Mouse (Mus musculus) ES-E14 (cell line): ENCODE data around the gene Akap2.

ENCODE experiments used
- CHD2 ChIP-seq: IDR thresholded peaks from 2 replicates; pipeline ENCODE4 v1.6.1; 2014; ENCODE audit warnings: mild to moderate bottlenecking, low read depth, low read length, inconsistent platforms
- HCFC1 ChIP-seq: IDR thresholded peaks from 2 replicates; pipeline ENCODE4 v1.6.1; 2012; ENCODE audit warnings: low read length, inconsistent platforms, borderline replicate concordance; ENCODE audit not compliant: insufficient read depth
- MAFK ChIP-seq: IDR thresholded peaks from 2 replicates; pipeline ENCODE4 v1.6.1; 2014; ENCODE audit warnings: mild to moderate bottlenecking, low read depth, low read length, inconsistent platforms; ENCODE audit not compliant: insufficient read depth
- ZC3H11A ChIP-seq: IDR thresholded peaks from 2 replicates; pipeline ENCODE4 v1.6.1; 2012; ENCODE audit warnings: low read depth, mild to moderate bottlenecking, inconsistent platforms, low read length, borderline replicate concordance
- ZNF384 ChIP-seq: IDR thresholded peaks from 2 replicates; pipeline ENCODE4 v1.6.1; 2012; ENCODE audit warnings: low read depth, low read length, inconsistent platforms

GRCm38 (mm10) chr4:57797548-57798285 is 80.3 kb downstream of the Akap2 start:
- no peak for TF ChIP-seq MAFK
- TF ChIP-seq ZNF384, result no peak
- TF ChIP-seq HCFC1, result no peak
- no peak for TF ChIP-seq ZC3H11A
- TF ChIP-seq CHD2, result no peak
